Mouse (Mus musculus) bone marrow macrophage, adult 2 months (primary cell): ENCODE measurements around the gene Rasgef1b. TPM values are rescaled to one million over a fixed set of nuclear protein-coding genes. Genes with fewer than 3 reads are reported as not detected.

ENCODE experiments used
- H3K27ac ChIP-seq: 2 replicates; pipeline ENCODE4 v1.5.1; 2012; ENCODE audit warnings: low read depth, low read length; ENCODE audit not compliant: insufficient read depth
- H3K4me1 ChIP-seq: 2 replicates; pipeline ENCODE4 v1.6.1; 2012; ENCODE audit warnings: low read length; ENCODE audit not compliant: control insufficient read depth, insufficient read depth
- H3K4me3 ChIP-seq: 2 replicates; pipeline ENCODE4 v1.5.1; 2012; ENCODE audit warnings: mild to moderate bottlenecking, low read length, moderate library complexity; ENCODE audit not compliant: insufficient read depth
- CTCF ChIP-seq: IDR thresholded peaks from 2 replicates; pipeline ENCODE4 v1.5.1; 2012; ENCODE audit warnings: low read depth, mild to moderate bottlenecking, low read length, moderate library complexity
- POLR2A ChIP-seq: IDR thresholded peaks from 2 replicates; pipeline ENCODE4 v1.6.1; 2012; ENCODE audit warnings: mild to moderate bottlenecking, low read depth, low read length, borderline replicate concordance
- polyA plus RNA-seq: library from polyadenylated mRNA; stranded (reverse); fragments of >200 nt; gene quantifications from 2 replicates; pipeline ENCODE4 v1.2.4, GENCODE M21; 2012; ENCODE audit not compliant: missing spikeins, insufficient read depth, insufficient read length

Gene Rasgef1b
- polyA plus RNA-seq, 1 experiment: 46.5 TPM

DNA sequence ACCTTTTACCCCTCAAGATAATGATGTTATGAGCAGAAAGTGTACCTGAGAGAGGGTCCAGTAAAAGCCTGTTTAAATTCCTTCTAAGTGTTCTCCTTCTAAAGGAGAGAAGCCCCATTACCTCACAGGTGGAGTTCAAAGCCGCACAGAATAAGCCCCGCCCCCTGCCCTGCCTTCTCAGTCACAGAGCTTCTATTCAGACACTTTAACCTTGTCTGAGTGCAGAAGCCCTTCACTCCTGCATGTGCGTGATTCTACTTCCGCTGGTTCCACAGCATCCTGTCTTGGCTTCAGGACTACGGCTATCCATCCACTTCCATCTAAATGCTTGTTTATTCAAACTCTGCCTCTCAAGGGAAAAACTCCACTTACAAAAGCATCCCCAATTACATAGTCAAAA, 72.8 kb downstream of the Rasgef1b start:
- H3K27ac ChIP-seq: no peak overlapping the region
- TF ChIP-seq CTCF: no peak
- H3K4me1 ChIP-seq: no peaks in the 10 kb centered on the region
- H3K4me3 ChIP-seq: no peak overlapping the region

DNA sequence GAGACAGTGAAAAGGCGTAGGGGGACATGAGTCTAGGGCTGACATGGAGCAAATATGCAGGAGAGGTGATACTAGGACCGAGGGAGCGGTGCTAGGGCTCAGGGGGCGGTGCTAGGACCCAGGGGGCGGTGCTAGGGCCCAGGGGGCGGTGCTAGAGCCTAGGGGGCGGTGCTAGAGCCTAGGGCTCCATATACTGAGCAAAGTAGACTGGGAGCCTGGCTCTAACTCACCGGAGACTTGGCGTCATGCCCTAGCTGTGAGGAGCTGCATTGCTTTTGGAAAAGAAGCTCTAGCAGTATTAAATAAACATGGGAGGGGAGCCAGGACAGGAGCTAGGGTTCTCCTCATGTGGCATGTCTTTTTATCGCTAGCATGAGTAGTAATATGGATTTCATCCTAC, 75.9 kb downstream of the Rasgef1b start:
- TF ChIP-seq POLR2A: no peak
- TF ChIP-seq CTCF: no peak
- no peaks in the 10 kb centered on the region for H3K4me1 ChIP-seq
- H3K27ac ChIP-seq: no peak overlapping the region
- H3K4me3 ChIP-seq: no peak overlapping the region

DNA sequence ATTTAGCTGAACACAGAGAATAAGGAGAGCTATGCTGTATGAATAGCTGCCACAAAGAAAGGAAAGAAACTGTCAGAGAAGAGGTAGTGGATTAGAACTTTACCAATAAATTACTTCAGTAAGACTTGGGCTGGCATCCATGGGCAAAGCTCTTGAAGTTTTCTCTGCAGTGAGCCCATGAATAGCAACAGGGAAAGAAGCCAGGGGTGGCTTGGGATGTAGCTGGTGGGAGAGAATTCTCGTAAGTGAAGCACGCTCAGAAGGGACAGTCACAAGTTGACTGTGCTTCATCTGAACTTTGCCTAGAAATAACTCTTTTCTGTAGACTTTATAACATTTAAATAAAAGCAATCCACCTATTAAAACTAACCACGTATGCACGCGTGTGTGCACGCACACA, 87.5 kb downstream of the Rasgef1b start:
- Histone ChIP-seq H3K4me3 (no peak overlapping the region), H3K27ac (no peak overlapping the region), H3K4me1 (no peaks in the 10 kb centered on the region)
- no peak for TF ChIP-seq POLR2A
- no peak for TF ChIP-seq CTCF

DNA sequence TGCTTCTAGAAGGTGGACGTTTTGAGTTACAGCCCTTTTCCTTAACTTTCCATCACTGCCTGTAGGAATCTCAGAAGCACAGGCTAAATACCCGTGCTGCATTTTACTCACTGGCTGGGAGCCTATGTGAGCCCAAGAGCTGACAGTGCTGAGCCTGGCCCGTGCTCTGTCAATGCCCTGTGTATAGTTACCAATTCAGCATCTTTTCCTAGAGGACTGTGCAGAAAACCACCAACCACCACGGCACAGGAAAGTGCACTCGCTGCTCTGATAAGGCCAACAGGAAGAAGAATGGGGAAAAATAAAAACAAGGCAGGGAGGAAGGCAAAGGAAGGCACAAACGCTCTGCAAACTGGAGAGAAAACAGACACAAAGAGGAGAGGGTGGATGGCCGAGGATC, 92.3 kb downstream of the Rasgef1b start:
- H3K4me3 ChIP-seq: no peak overlapping the region

DNA sequence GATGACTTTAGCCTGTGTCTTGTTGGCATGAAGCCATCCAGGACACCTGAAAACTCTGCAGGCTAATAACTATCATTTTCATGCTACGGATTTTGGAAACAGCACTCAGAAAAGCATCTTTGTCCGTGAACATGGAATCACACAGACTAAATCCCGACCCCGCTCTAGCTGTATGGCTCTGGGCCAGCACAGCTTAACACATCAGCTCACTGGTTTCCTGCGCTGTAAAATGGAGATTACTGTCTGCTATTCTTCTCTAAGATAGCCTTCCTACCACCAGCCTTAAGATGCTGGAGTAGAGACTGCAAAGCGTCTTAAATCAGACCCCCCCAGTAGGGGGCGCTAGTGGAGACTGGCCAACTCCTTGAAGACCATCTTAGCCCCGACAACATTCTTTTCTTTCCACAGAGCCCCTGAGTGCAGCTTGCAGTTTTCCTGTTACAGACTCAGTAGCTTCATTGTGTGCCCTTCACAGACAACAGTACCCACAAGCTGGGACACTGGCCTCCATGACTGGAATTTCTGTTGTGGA, 94.8 kb downstream of the Rasgef1b start:
- Histone ChIP-seq H3K27ac (no peak overlapping the region), H3K4me1 (no peaks in the 10 kb centered on the region), H3K4me3 (no peak overlapping the region)
- TF ChIP-seq CTCF: peak; percentile 40
- no peak for TF ChIP-seq POLR2A

More for the DNA sequence above, 92.3 kb downstream of the Rasgef1b start:
- H3K4me1 ChIP-seq: no peaks in the 10 kb centered on the region
- no peak for TF ChIP-seq POLR2A
- TF ChIP-seq CTCF: no peak
- no peak overlapping the region for H3K27ac ChIP-seq

DNA sequence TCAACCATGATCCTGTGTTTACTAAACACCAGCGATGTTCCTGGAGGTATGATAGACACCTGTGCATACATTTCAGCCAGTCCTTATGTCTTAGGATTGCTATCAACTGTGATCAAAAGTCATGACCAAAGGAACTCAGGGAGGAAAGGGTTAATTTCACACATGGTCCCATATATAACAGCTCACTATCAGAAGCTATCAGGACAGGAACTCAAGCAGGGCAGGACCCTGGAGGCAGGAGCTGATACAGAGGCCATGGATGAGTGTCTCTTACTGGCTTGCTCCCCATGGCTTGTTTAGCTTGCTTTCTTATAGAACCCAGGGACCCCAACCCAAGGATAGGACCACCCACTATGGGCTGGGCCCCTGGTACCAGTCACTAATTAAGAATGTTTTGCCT, 95.3 kb downstream of the Rasgef1b start:
- TF ChIP-seq POLR2A (no peak), CTCF (no peak)
- H3K4me1 ChIP-seq: no peaks in the 10 kb centered on the region
- H3K27ac ChIP-seq: no peak overlapping the region
- no peak overlapping the region for H3K4me3 ChIP-seq

DNA sequence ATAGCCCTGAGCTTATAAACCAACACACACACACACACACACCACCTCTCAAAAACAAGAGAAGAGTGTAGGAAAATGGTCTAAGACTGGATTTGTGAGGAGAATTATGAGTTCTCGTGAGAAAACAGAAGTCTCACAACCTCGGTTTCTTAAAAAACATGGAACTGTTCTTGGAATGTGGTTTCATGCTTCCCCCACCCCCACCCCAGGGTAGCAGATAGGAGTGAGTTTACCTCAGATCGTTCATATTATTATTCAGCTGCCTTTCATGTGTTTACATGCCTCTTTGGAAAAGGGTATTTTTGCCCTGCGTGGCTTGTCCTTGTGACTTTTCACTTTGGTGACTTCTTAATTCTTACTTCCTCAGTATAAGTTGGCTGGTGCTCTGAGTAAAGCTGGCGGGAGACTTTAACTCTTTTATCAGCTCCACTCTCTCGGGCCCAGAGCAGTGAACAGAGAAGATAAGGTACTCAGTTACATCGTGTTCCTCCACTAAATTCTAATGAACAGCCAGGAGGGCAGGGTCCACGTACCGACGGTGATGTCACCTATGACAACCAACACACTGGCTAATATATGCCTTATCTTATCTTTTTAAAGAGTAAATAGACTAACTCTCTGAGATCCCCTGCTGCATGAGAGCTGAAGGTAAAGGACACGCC, 96.1 kb downstream of the Rasgef1b start:
- H3K4me1 ChIP-seq: no peaks in the 10 kb centered on the region
- no peak for TF ChIP-seq CTCF
- H3K27ac ChIP-seq: no peak overlapping the region
- no peak overlapping the region for H3K4me3 ChIP-seq

DNA sequence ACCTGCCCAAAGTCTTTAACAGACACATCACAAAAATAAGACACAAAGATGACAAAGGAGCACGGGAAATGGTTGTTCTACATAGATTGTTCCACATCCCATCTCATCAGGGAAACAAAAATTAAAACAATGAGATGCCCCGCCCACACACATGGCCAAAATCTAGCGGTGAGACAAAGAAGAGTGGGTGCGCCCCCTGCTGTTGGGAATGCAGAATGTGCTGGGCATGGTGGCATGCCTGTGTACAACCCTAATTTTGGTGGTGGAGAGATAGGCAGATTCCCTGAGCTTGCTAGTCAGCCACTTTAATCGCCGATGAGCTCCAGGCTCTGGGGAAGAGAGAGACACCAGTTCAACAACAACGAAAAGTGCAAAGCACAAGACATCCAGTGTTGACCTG, 98.8 kb downstream of the Rasgef1b start:
- H3K4me1 ChIP-seq: no peaks in the 10 kb centered on the region
- H3K4me3 ChIP-seq: no peak overlapping the region
- TF ChIP-seq CTCF (peak; percentile 90), POLR2A (no peak)
- no peak overlapping the region for H3K27ac ChIP-seq

DNA sequence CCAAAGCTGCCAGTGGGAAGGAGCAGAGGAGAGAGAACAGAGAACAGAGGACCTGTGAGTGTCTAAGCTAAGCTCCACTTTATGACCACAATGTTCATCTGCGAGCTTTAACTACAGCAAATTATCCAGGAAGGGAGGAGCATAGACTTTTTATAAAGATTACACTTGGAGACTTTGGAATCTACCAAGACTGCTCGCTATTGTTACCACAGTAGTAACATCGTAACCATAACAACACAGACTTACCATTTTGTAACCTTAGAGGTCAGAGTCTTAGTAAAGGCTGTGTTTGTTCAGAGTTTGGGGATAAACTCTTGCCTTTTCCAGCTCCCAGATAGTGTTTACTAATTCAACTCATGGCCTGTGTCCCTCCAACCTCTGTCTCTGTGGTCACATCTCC, 103.3 kb downstream of the Rasgef1b start:
- Histone ChIP-seq H3K27ac (no peak overlapping the region), H3K4me3 (no peak overlapping the region), H3K4me1 (no peaks in the 10 kb centered on the region)
- TF ChIP-seq POLR2A: no peak
- no peak for TF ChIP-seq CTCF

DNA sequence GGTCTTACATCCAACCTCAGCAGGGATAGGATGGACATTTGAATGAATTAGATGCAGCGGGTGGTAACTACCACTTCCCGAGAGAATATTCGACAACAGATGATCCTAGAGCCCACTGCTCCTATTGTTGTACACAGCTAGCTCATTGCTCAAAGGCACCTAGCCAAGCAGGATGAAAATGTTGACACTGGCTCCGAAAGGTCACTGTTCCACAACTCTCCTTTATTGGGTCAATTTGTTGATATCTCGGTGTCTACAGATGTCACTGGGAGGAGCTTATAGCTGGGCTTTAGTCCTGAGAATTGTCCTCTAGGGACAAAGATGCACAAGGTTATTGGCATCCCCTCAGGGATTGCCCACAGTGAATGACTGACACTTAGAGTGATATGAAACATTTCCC, 108.1 kb downstream of the Rasgef1b start:
- Histone ChIP-seq H3K4me1 (no peaks in the 10 kb centered on the region), H3K27ac (no peak overlapping the region), H3K4me3 (no peak overlapping the region)
- TF ChIP-seq CTCF (no peak), POLR2A (no peak)

DNA sequence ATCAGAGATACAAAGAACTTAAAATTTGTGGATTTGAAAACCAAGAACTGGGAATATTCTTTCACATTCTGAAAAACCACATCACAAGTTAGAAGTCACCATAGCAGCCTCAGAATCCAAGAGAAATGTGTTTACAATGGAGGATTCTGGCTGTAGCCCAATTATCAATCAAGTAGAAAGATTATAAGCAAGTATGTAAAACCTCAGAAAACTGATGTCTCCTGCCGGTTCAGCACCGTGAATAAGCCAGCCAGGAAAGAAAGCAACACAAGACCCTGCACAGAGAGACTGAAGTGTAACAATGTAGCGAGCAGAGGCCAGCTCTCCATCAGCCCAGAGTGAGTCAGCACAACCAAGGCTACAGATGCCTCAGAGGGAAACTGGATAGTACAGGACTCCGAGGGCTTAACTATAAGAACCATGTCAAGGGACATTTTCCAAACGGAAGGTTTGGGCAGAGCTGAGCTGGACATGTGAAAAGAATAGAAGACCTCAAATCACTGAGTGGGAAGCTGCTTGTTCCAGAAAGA, 111.5 kb downstream of the Rasgef1b start:
- no peaks in the 10 kb centered on the region for H3K4me1 ChIP-seq
- no peak overlapping the region for H3K27ac ChIP-seq
- TF ChIP-seq POLR2A (no peak), CTCF (no peak)
- H3K4me3 ChIP-seq: no peak overlapping the region
